Mouse (Mus musculus) myocyte (in vitro differentiated cells): ENCODE results near the gene Gdpd5.

Experiments used
- CEBPB ChIP-seq: IDR thresholded peaks from 2 replicates; pipeline ENCODE4 v1.6.1; 2011; ENCODE audit warnings: mild to moderate bottlenecking, moderate library complexity; ENCODE audit not compliant: poor library complexity, insufficient read depth, severe bottlenecking
- E2F4 ChIP-seq: IDR thresholded peaks from one replicate; pipeline ENCODE4 v1.6.1; 2011; ENCODE audit warnings: mild to moderate bottlenecking, control low read depth, moderate library complexity; ENCODE audit not compliant: insufficient read depth
- MAX ChIP-seq: IDR thresholded peaks from one replicate; pipeline ENCODE4 v1.6.1; 2011; ENCODE audit warnings: low read depth, mild to moderate bottlenecking, control low read depth
- MYOD1 ChIP-seq, 3 experiments: IDR thresholded peaks; one replicate each; pipeline ENCODE4 v1.6.1; 2011; ENCODE audit warnings: control low read depth in 2 of 3, low read depth in 2 of 3, mild to moderate bottlenecking in 2 of 3, moderate library complexity in 1 of 3; ENCODE audit not compliant: insufficient read length in 2 of 3, control insufficient read depth in 1 of 3
- MYOG ChIP-seq, 3 experiments: IDR thresholded peaks; one replicate each; pipeline ENCODE4 v1.6.1; 2011; ENCODE audit warnings: control low read depth in 2 of 3, low read depth in 2 of 3, mild to moderate bottlenecking in 2 of 3; ENCODE audit not compliant: insufficient read length in 2 of 3, control insufficient read depth in 1 of 3, insufficient read depth in 1 of 3
- POLR2A ChIP-seq: IDR thresholded peaks from one replicate; pipeline ENCODE4 v1.6.1; 2011; ENCODE audit warnings: low read depth, mild to moderate bottlenecking, control low read depth, moderate library complexity; ENCODE audit not compliant: insufficient read length
- TCF12 ChIP-seq: IDR thresholded peaks from one replicate; pipeline ENCODE4 v1.6.1; 2011; ENCODE audit warnings: mild to moderate bottlenecking, control low read depth; ENCODE audit not compliant: poor library complexity, insufficient read depth, severe bottlenecking
- USF1 ChIP-seq: IDR thresholded peaks from one replicate; pipeline ENCODE4 v1.6.1; 2011; ENCODE audit warnings: low read depth, mild to moderate bottlenecking, control low read depth, moderate library complexity

- TF ChIP-seq MAX, result no peak
- TF ChIP-seq MYOG (IDR thresholded peaks at IDR 0.05; ENCODE audit: control insufficient read depth in 1 of 3, insufficient read depth in 1 of 3, insufficient read length in 2 of 3, low read depth in 2 of 3), result no peak
- no peak for TF ChIP-seq POLR2A
- no peak for TF ChIP-seq E2F4
- no peak for TF ChIP-seq TCF12
- TF ChIP-seq USF1, result no peak
- TF ChIP-seq MYOD1 (IDR thresholded peaks at IDR 0.05; ENCODE audit: control insufficient read depth in 1 of 3, insufficient read length in 2 of 3, low read depth in 2 of 3), result no peak
- TF ChIP-seq CEBPB, result no peak
Measured at GRCm38 (mm10) chr7:99476558-99477114, 95.4 kb downstream of the Gdpd5 start.
